Mouse (Mus musculus): ENCODE measurements at regions not wholly inside any gene's neighbourhood (a gene's known extent, or its start where the extent isn't known, plus 50 kb on each side); places are given as distances from the start of the nearest gene placed in this dataset.

DNA sequence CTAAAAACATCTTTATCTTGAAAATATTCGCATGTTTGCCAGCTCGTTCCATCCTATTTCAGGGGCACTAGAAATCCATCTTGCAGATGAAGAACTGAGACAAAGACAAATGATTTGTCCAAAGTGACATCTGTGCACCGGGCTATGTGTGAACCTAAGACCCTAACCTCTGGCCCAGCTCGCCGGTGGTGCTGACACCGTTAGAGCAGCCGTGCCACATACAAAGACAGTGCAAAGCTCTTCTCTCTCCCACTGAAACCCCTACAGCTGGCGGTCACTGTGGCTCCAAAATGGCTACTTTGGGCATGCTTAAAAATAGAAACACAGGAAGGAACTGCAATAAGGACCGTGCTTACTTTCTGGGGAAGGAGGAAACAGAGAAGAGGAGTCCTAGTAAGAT, 215.6 kb upstream of the Gpc5 start:
- Histone ChIP-seq H3K27me3 (ENCODE audit: control insufficient read depth) (no peaks in the 10 kb centered on the region), H3K4me1 (ENCODE audit: control insufficient read depth) (no peaks in the 10 kb centered on the region), H3K9me3 (ENCODE audit: control insufficient read depth, low read length) (no peaks in the 10 kb centered on the region), H3K36me3 (ENCODE audit: control insufficient read depth) (no peaks in the 10 kb centered on the region), H3K4me3 (replicated peaks) (no peak overlapping the region)
- TF ChIP-seq TAL1 (IDR thresholded peaks at IDR 0.05; ENCODE audit: low read length) (no peak), GATA1 (IDR thresholded peaks at IDR 0.05; ENCODE audit: low read length) (no peak)

DNA sequence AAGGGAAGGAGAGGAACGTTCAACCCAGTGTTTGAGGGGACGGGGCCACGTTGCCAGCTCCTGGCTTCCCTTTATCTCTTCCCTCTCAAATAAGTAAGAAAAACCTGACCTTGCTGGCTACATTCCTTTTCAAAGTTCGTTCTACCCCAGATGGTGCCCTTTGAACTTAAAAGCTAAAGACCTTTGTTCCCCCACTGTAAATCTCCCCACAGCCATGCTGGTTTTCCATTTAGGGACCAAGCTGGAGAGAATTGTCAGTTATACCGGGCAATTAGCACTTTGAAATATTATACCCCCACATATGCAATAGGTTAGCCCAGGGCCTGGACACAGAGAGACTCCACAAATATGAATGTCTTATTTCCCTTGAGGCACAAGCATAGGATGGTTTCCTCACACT, 214.5 kb upstream of the Gpc5 start:
- TF ChIP-seq TAL1 (IDR thresholded peaks at IDR 0.05; ENCODE audit: low read length) (no peak), GATA1 (IDR thresholded peaks at IDR 0.05; ENCODE audit: low read length) (no peak)
- Histone ChIP-seq H3K4me3 (replicated peaks) (no peak overlapping the region), H3K4me1 (ENCODE audit: control insufficient read depth) (no peaks in the 10 kb centered on the region), H3K9me3 (ENCODE audit: control insufficient read depth, low read length) (no peaks in the 10 kb centered on the region), H3K27me3 (ENCODE audit: control insufficient read depth) (no peaks in the 10 kb centered on the region), H3K36me3 (ENCODE audit: control insufficient read depth) (no peaks in the 10 kb centered on the region)

DNA sequence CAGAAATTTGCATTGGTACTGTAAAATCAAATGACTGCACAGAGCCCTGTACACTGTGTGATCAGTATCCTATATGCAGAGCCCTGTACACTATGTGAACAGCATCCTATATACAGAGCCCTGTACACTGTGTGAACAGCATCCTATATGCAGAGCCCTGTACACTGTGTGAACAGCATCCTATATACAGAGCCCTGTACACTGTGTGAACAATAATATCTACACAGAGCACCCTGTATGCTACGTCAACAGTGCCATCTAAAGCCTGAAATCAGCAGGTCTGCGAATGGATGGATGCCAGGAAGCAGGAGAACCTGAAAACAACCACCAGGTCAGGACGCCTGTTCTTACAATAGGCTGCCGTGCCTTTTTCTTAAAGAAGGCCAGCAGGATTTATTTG, 211.7 kb upstream of the Gpc5 start:
- Histone ChIP-seq H3K4me1 (ENCODE audit: control insufficient read depth) (no peaks in the 10 kb centered on the region), H3K27me3 (ENCODE audit: control insufficient read depth) (no peaks in the 10 kb centered on the region), H3K4me3 (replicated peaks) (no peak overlapping the region), H3K36me3 (ENCODE audit: control insufficient read depth) (no peaks in the 10 kb centered on the region), H3K9me3 (ENCODE audit: control insufficient read depth, low read length) (no peaks in the 10 kb centered on the region)
- TF ChIP-seq TAL1 (IDR thresholded peaks at IDR 0.05; ENCODE audit: low read length) (no peak), GATA1 (IDR thresholded peaks at IDR 0.05; ENCODE audit: low read length) (no peak)

DNA sequence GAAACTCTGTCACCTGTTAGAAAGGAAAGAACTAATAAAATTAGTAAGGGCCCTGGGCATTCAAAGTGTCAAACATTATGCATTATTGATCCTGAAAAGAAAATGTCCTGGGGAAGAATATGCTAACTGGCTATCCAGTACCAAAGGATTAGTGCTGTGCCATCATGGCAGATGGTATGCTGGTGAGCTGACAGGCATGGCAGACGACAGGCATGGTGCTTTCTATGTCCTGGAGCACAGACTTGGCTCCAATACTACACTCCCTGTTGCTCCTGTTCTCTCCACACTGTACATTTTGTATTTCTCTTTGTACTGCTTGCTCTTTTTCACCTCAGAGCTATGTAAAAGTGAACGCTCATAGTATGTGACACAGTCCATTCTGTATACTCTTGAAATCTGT, 187.9 kb upstream of the Gpc5 start:
- Histone ChIP-seq H3K4me3 (replicated peaks) (no peak overlapping the region), H3K36me3 (ENCODE audit: control insufficient read depth) (no peaks in the 10 kb centered on the region), H3K9me3 (ENCODE audit: control insufficient read depth, low read length) (peaks cover 10% of the 10 kb centered on the region), H3K4me1 (ENCODE audit: control insufficient read depth) (no peaks in the 10 kb centered on the region), H3K27me3 (ENCODE audit: control insufficient read depth) (no peaks in the 10 kb centered on the region)
- TF ChIP-seq TAL1 (IDR thresholded peaks at IDR 0.05; ENCODE audit: low read length), result no peak
- no peak for TF ChIP-seq GATA1 (IDR thresholded peaks at IDR 0.05; ENCODE audit: low read length)

DNA sequence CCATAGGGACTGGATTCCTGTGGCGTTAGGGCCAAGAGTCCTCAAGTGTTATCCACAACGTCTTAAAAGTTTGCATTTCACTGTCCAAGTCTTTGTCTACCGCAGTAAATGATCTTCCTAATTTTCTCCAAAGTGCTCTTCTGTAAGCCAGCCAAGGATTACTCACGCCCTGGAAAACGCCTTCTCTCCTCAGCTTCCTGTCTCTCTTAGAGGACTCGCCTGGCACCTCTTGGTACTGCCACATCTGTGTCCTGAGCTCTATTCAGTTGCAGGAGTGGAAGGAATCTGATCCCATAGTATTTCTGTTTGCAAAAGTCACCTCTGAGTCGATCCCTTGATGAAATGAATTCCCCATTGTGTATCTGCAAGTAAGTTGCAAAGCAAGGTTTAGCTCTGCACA, 179.7 kb upstream of the Gpc5 start:
- Histone ChIP-seq H3K4me1 (ENCODE audit: control insufficient read depth) (no peaks in the 10 kb centered on the region), H3K9me3 (ENCODE audit: control insufficient read depth, low read length) (no peaks in the 10 kb centered on the region), H3K36me3 (ENCODE audit: control insufficient read depth) (no peaks in the 10 kb centered on the region), H3K4me3 (replicated peaks) (no peak overlapping the region), H3K27me3 (ENCODE audit: control insufficient read depth) (no peaks in the 10 kb centered on the region)
- no peak for TF ChIP-seq TAL1 (IDR thresholded peaks at IDR 0.05; ENCODE audit: low read length)
- TF ChIP-seq GATA1 (IDR thresholded peaks at IDR 0.05; ENCODE audit: low read length), result no peak

DNA sequence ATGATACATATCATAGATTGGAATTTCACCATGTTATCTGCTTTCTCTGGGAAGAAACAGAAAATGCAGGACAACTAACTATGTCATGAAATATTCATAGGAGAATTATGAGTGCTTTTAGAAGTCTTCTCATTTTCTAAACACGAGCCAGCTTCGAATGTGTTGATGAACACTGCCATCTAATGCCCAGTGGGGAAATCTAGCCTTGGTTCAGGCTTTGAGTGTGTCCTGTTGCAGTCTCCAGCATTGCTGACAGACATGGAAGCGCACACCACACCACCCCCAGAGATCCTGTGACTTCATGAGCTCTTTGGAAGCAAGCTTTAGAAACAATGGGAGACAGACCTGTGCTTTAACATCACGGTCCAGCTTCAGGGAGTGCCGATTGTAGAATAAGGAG, 178.8 kb upstream of the Gpc5 start:
- Histone ChIP-seq H3K4me3 (replicated peaks) (no peak overlapping the region), H3K36me3 (ENCODE audit: control insufficient read depth) (no peaks in the 10 kb centered on the region), H3K4me1 (ENCODE audit: control insufficient read depth) (no peaks in the 10 kb centered on the region), H3K27me3 (ENCODE audit: control insufficient read depth) (no peaks in the 10 kb centered on the region), H3K9me3 (ENCODE audit: control insufficient read depth, low read length) (no peaks in the 10 kb centered on the region)
- TF ChIP-seq GATA1 (IDR thresholded peaks at IDR 0.05; ENCODE audit: low read length), result no peak
- no peak for TF ChIP-seq TAL1 (IDR thresholded peaks at IDR 0.05; ENCODE audit: low read length)

DNA sequence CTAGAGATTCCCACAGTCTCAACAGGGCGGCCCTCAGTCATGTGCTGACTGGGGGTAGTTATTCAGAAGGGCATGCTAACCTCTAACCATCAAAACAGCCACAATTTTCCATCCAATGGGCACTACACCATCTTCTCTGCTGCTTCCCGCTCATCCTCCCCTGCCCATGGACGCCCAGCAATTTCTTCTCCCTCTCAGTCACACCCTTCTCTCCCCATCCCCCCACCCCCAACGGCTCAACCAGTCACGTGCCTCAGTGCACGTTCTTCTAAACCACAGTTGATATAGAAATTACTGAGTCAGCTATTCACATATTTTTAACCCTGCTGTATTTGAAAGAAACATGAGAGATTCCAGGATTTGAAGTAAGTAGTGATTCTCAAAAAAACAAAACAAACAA, 146.3 kb upstream of the Gpc5 start:
- TF ChIP-seq GATA1 (IDR thresholded peaks at IDR 0.05; ENCODE audit: low read length) (no peak), TAL1 (IDR thresholded peaks at IDR 0.05; ENCODE audit: low read length) (no peak)
- H3K4me3 ChIP-seq (replicated peaks), result no peak overlapping the region
- no peaks in the 10 kb centered on the region for H3K9me3 ChIP-seq (ENCODE audit: control insufficient read depth, low read length)

DNA sequence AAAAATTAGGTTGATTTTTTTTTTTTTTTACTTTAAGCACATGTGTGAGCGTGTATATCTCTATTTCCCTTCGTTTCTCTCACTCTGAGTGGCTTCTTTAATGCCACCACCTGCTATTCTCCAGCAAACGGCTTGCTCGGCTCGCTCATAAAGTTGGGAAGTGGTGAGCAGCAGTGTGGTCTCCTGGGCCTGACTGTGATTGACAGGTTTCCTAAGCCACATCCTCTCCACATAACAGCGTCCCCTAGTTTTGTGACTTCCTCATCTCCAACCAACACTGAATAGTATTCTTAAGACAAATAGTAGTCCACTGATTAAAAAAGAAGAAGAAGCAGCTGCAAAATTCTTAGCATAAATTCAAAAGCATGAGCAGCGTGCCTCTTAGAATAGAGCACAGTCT, 145.7 kb upstream of the Gpc5 start:
- Histone ChIP-seq H3K4me3 (replicated peaks) (no peak overlapping the region), H3K9me3 (ENCODE audit: control insufficient read depth, low read length) (no peaks in the 10 kb centered on the region), H3K36me3 (ENCODE audit: control insufficient read depth) (no peaks in the 10 kb centered on the region), H3K27me3 (ENCODE audit: control insufficient read depth) (no peaks in the 10 kb centered on the region), H3K4me1 (ENCODE audit: control insufficient read depth) (peaks cover 2% of the 10 kb centered on the region)
- TF ChIP-seq GATA1 (IDR thresholded peaks at IDR 0.05; ENCODE audit: low read length), result no peak
- no peak for TF ChIP-seq TAL1 (IDR thresholded peaks at IDR 0.05; ENCODE audit: low read length)

More for the DNA sequence above, 146.3 kb upstream of the Gpc5 start:
- no peaks in the 10 kb centered on the region for H3K27me3 ChIP-seq (ENCODE audit: control insufficient read depth)
- H3K36me3 ChIP-seq (ENCODE audit: control insufficient read depth), result no peaks in the 10 kb centered on the region
- H3K4me1 ChIP-seq (ENCODE audit: control insufficient read depth), result peaks cover 2% of the 10 kb centered on the region

DNA sequence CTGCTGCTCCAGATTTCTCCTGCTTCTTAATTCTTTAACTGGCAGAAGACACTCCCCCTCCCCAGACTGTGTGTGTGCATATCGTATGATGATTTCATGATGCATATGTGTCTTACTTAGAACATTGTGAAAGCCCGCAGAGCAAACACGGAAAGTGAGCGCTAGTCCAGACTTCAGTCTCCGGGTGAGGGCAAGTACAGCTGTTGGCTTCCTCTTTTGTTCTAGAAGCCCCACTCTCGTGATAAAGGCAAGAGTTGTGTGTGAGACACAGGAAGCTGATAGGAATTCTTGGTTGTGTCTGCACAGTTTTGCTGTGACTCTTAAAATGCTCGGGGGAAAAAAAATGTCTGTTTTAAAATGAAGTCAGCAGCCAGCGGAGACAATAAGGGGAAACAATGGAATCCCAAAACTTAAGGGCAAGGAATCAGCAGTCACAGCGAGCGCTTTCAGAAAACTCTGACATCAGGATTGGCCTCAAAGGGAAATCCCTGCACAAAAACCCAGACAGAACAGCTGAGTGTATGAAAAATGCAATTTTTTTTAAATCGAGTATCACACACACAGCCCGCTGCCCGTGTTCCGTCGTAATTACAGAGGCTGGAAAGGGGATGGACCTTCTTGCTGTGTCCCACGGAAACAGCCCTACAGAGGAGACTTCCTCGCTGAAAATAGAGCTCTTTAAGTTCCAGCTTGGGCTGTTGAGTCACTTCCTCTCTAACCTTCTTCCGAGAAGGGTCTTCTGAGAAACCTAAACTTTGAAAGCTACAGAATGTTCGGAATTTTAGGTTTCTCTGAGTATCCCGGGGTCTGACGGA, 143.5 kb upstream of the Gpc5 start:
- H3K4me3 ChIP-seq (replicated peaks), result peak overlapping the region; percentile 14
- peaks cover 2% of the 10 kb centered on the region for H3K4me1 ChIP-seq (ENCODE audit: control insufficient read depth)
- no peaks in the 10 kb centered on the region for H3K27me3 ChIP-seq (ENCODE audit: control insufficient read depth)
- no peak for TF ChIP-seq GATA1 (IDR thresholded peaks at IDR 0.05; ENCODE audit: low read length)
- TF ChIP-seq TAL1 (IDR thresholded peaks at IDR 0.05; ENCODE audit: low read length), result no peak
- no peaks in the 10 kb centered on the region for H3K36me3 ChIP-seq (ENCODE audit: control insufficient read depth)
- no peaks in the 10 kb centered on the region for H3K9me3 ChIP-seq (ENCODE audit: control insufficient read depth, low read length)

DNA sequence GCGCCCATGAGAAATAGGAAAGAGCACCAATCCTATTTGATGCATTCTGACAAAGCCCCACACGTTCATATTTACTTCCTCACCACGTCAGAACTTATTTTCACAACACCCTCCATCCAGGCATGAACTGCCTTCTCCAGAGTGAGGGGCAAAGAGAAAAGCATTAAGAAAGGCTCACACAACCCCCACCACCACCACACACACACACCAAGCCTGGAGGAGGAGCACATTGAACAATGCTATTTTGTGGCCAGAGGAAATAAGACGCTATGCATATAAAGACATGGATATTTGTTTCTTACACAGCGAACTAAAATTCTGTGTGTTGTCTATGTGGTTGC, 142.9 kb upstream of the Gpc5 start:
- TF ChIP-seq TAL1 (IDR thresholded peaks at IDR 0.05; ENCODE audit: low read length), result no peak
- TF ChIP-seq GATA1 (IDR thresholded peaks at IDR 0.05; ENCODE audit: low read length), result no peak
- Histone ChIP-seq H3K4me3 (replicated peaks) (no peak overlapping the region), H3K9me3 (ENCODE audit: control insufficient read depth, low read length) (no peaks in the 10 kb centered on the region), H3K27me3 (ENCODE audit: control insufficient read depth) (no peaks in the 10 kb centered on the region), H3K4me1 (ENCODE audit: control insufficient read depth) (peaks cover 2% of the 10 kb centered on the region), H3K36me3 (ENCODE audit: control insufficient read depth) (no peaks in the 10 kb centered on the region)

Measured in erythroblast, embryonic 14.5 days (primary cell).